Mouse (Mus musculus) midbrain, postnatal 0 days (tissue): Measurements from ENCODE around the gene Otud7b. TPM values are rescaled to one million over a fixed set of nuclear protein-coding genes. Genes with fewer than 3 reads are reported as not detected.

ENCODE experiments used
- ATAC-seq: fragments of 200-750 bp; cut with Nextera tagmentation; 2 replicates; pipeline ENCODE4 v1.8.0; 2017; ENCODE audit warnings: moderate number of reproducible peaks, mild to moderate bottlenecking, moderate TSS enrichment, moderate library complexity; ENCODE audit not compliant: low FRiP score
- DNase-seq: peaks from one replicate; pipeline ENCODE4 v3.0.0-alpha.2; 2015; ENCODE audit warnings: low spot score
- H3K27ac ChIP-seq: fragments of 300-500 bp; sonication (generic); 2 replicates; pipeline ENCODE4 v1.5.1; 2014; ENCODE audit warnings: low read depth, mild to moderate bottlenecking, low read length, mixed read lengths
- H3K27me3 ChIP-seq: fragments of 300-500 bp; sonication (generic); 2 replicates; pipeline ENCODE4 v1.6.1; 2014; ENCODE audit warnings: low read length, control low read depth, mixed read lengths; ENCODE audit not compliant: insufficient read depth
- H3K36me3 ChIP-seq: fragments of 300-500 bp; sonication (generic); 2 replicates; pipeline ENCODE4 v1.6.1; 2014; ENCODE audit warnings: low read length, control low read depth, mixed read lengths; ENCODE audit not compliant: insufficient read depth
- H3K4me1 ChIP-seq: fragments of 300-500 bp; sonication (generic); 2 replicates; pipeline ENCODE4 v1.6.1; 2014; ENCODE audit warnings: mild to moderate bottlenecking, control low read depth, antibody characterized with exemption, low read length, mixed read lengths; ENCODE audit not compliant: insufficient read depth
- H3K4me2 ChIP-seq: fragments of 300-500 bp; sonication (generic); 2 replicates; pipeline ENCODE4 v1.6.1; 2014; ENCODE audit warnings: low read depth, mild to moderate bottlenecking, low read length, mixed read lengths; ENCODE audit not compliant: poor library complexity, severe bottlenecking
- H3K4me3 ChIP-seq: fragments of 300-500 bp; sonication (generic); 2 replicates; pipeline ENCODE4 v1.5.1; 2014; ENCODE audit warnings: low read depth, mild to moderate bottlenecking, low read length, moderate library complexity
- H3K9ac ChIP-seq: fragments of 300-500 bp; sonication (generic); replicated peaks from 2 replicates; pipeline ENCODE4 v1.6.1; 2014; ENCODE audit warnings: mild to moderate bottlenecking, low read length, moderate library complexity, mixed read lengths; ENCODE audit not compliant: poor library complexity, severe bottlenecking
- H3K9me3 ChIP-seq: fragments of 300-500 bp; sonication (generic); 2 replicates; pipeline ENCODE4 v1.6.1; 2016; ENCODE audit warnings: low read length, control low read depth
- CTCF ChIP-seq: IDR thresholded peaks from 2 replicates; pipeline ENCODE4 v1.5.1; 2016; ENCODE audit warnings: antibody characterized with exemption, mild to moderate bottlenecking
- WGBS: fragments of 180-500 bp; shearing (Covaris S2); extraction: QIAGEN DNeasy Blood & Tissue Kit; methylation state at CpG from one replicate; pipeline ENCODE4 v1.1.7; 2014; 5-methylcytosine and 5-hydroxymethylcytosine counted together
- polyA plus RNA-seq: library from polyadenylated mRNA; unstranded; fragments of >200 nt; fragmentation: Nextera tagmentation; extraction: Ambion mirVana; gene quantifications from 2 replicates; pipeline ENCODE4 v1.2.1, GENCODE M21; 2015
- total RNA-seq: library from RNA; depleted of rRNA; stranded (reverse); fragments of >200 nt; gene quantifications from 2 replicates; pipeline ENCODE4 v1.2.3, GENCODE M21; 2014

Otud7b gene
- total and polyA plus RNA-seq, 2 experiments from 2014 or later: 7.5 to 14.3 TPM

DNA sequence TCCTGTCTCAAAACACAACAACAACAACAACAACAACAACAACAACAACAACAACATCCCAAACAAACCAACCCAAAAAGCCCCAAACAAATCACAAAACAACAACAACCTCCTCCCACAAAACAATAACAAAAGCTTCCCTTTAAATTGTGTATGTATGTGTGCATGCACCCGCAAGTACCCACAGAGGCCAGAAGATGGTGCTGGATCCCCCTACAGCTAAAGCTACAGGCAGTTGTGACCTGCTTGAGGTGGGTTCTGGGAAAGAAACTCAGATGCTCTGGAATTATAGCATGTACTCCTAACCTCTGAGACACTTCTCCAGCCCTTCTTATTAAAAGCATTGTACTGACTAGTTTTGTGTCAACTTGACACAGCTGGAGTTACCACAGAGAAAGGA lies 23.3 kb upstream of the Otud7b start:
- Histone ChIP-seq H3K9ac (no peak overlapping the region), H3K9me3 (no peaks in the 10 kb centered on the region), H3K36me3 (no peaks in the 10 kb centered on the region), H3K27ac (no peak overlapping the region), H3K4me2 (no peak overlapping the region), H3K27me3 (no peaks in the 10 kb centered on the region), H3K4me3 (no peak overlapping the region), H3K4me1 (no peaks in the 10 kb centered on the region)
- no peak for ATAC-seq
- DNase-seq: peak; percentile 41
- WGBS: 72% methylated on average over 1 of the region's 1 CpGs
- TF ChIP-seq CTCF: peak; percentile 60

DNA sequence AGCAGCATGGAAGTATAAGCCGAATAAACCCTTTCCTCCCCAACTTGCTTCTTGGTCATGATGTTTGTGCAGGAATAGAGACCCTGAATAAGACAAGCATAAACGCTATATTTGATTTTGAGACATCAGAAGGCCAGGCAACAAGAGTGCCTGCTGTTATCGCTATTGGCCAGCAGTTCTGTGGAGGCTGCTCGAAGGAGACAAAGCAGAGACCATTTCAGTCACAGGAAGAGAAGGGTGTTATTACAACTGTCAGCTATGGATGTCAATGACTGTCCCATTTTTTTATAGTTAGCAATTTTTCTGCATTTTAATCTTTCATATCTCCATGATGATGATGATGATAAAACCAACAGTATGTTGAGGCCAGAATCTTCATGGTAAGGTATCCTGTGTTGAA lies 22.7 kb upstream of the Otud7b start:
- no peaks in the 10 kb centered on the region for H3K4me1 ChIP-seq
- no peak overlapping the region for H3K4me3 ChIP-seq
- H3K9ac ChIP-seq: no peak overlapping the region
- ATAC-seq: no peak
- H3K36me3 ChIP-seq: no peaks in the 10 kb centered on the region
- H3K9me3 ChIP-seq: no peaks in the 10 kb centered on the region
- no peak for DNase-seq
- no peaks in the 10 kb centered on the region for H3K27me3 ChIP-seq
- 87% methylated on average over 4 of the region's 4 CpGs for WGBS
- no peak for TF ChIP-seq CTCF
- no peak overlapping the region for H3K4me2 ChIP-seq
- H3K27ac ChIP-seq: no peak overlapping the region

DNA sequence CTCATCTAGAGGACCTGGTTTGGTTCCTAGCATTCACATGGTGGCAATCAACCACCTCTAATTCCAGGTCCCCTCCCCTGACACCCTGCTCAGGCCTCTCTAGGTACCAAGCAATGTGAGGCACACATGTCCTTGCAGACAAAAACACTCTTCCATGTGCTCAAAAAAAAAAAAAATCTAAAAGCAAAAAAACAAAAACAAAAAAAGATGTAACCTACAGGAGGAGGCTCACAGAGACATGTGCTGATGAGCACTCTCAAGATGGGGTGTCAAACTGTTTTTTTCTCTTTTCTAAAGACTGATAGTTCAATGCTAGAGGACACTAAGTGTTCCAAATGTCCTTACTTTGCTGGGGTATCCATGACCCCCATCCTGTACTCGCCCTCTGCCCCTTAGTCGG lies 22.2 kb upstream of the Otud7b start:
- ATAC-seq: no peak

DNA sequence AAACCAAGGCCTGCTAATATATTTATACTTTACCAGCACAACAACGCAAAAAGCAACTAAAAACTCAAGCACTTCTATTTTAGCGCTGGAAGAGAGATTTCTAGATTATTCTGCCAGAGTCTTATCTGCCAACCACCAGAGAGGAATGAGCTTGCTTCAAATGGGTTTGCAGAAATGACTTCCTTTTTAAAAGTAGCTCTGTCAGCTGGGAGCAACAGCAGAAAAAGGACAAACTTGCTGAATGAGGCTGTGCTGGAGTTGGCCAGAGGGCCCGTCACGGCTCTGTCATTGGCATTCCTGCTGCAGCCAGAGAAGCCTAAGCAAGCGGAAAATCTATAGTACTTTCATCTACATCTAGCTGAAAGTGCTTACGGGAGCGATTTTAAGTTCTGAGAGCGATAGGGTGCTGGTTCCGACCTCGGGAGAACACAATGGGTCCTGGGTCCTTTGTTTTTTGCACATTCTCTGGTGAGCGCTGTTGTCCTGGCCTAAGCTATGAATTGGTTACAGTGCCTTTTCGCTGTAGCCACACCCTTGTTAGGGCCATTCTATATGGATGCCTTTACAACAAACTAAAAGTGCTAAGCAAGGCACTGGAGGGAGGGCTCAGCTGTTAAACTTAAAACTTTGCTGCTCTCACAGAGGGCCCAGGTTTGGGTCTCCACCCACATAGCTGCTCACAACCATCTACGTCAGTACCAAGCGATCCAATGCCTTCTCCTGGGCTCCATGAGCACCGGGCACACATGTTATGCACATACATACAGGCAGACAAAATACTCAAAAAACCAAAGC lies 21.4 kb upstream of the Otud7b start:
- Histone ChIP-seq H3K9ac (no peak overlapping the region), H3K4me1 (no peaks in the 10 kb centered on the region), H3K36me3 (no peaks in the 10 kb centered on the region), H3K4me2 (no peak overlapping the region), H3K9me3 (no peaks in the 10 kb centered on the region), H3K27ac (no peak overlapping the region), H3K27me3 (no peaks in the 10 kb centered on the region), H3K4me3 (no peak overlapping the region)
- ATAC-seq: no peak
- no peak for DNase-seq
- no peak for TF ChIP-seq CTCF
- WGBS: 57% methylated on average over 15 of the region's 15 CpGs

More for the DNA sequence above, 22.2 kb upstream of the Otud7b start:
- Histone ChIP-seq H3K9ac (no peak overlapping the region), H3K4me3 (no peak overlapping the region), H3K4me1 (no peaks in the 10 kb centered on the region), H3K27me3 (no peaks in the 10 kb centered on the region), H3K27ac (no peak overlapping the region), H3K36me3 (no peaks in the 10 kb centered on the region), H3K9me3 (no peaks in the 10 kb centered on the region), H3K4me2 (no peak overlapping the region)
- WGBS: 83% methylated on average over 2 of the region's 2 CpGs
- no peak for DNase-seq
- no peak for TF ChIP-seq CTCF

DNA sequence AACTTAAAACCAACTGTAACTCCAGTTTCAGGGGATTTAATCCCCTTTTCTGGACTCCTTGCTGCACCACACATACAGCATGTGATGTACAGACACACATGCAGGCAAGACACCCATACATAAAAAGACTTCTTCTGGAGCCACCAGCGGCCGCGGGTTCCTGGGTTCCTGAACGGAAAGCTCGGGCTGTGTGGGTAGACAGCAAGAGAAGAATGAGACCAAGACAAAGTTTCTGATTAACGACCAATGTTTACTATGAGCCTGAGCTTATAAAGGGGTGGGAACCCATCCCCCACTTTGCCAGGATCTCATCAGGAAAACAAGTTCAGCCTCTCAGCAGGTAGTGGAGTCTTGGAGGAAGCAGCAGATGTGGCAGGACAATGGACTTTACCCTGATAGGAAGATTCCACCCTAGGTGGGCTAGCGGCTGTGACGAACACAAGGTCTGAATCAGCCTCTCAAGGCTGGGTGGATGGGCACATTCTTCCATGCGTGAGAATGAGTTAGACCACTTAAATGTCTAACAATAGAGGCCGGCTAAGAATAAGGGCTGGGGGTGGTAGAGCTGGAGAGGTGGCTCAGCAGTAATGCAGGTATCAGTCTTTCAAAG lies 20.1 kb upstream of the Otud7b start:
- 85% methylated on average over 10 of the region's 10 CpGs for WGBS
- H3K9me3 ChIP-seq: no peaks in the 10 kb centered on the region
- H3K4me3 ChIP-seq: no peak overlapping the region
- H3K4me1 ChIP-seq: no peaks in the 10 kb centered on the region
- no peaks in the 10 kb centered on the region for H3K27me3 ChIP-seq
- no peak overlapping the region for H3K4me2 ChIP-seq
- H3K9ac ChIP-seq: no peak overlapping the region
- TF ChIP-seq CTCF: no peak
- H3K27ac ChIP-seq: no peak overlapping the region
- DNase-seq: no peak
- H3K36me3 ChIP-seq: no peaks in the 10 kb centered on the region
- no peak for ATAC-seq

DNA sequence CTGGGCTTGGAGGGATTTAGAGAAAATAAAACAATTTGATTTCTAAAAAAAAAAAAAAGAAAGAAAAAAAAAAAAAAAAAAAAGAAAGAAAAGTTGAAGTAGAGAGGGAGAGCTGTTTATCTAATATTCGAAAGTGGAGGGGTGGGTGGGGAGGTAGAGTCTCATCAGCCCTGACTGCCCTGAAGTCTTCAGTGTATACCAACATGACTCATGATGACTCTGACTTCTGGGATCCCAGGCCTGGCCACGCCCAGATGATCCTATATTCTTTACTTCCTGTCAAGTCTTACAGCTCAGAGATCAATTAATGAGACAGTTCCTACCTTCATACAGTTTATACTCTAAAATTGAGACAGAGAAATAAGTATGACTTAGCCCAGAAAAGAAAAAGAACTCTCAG lies 17.1 kb upstream of the Otud7b start:
- WGBS: 69% methylated on average over 2 of the region's 2 CpGs
- no peak for ATAC-seq
- no peak for DNase-seq

More for the DNA sequence above, 17.1 kb upstream of the Otud7b start:
- Histone ChIP-seq H3K27ac (no peak overlapping the region), H3K9ac (no peak overlapping the region), H3K4me1 (no peaks in the 10 kb centered on the region), H3K9me3 (no peaks in the 10 kb centered on the region), H3K36me3 (no peaks in the 10 kb centered on the region), H3K4me2 (no peak overlapping the region), H3K4me3 (no peak overlapping the region), H3K27me3 (no peaks in the 10 kb centered on the region)
- no peak for TF ChIP-seq CTCF
